Mouse (Mus musculus): ENCODE results near the gene Exoc1.

Gene Exoc1

DNA sequence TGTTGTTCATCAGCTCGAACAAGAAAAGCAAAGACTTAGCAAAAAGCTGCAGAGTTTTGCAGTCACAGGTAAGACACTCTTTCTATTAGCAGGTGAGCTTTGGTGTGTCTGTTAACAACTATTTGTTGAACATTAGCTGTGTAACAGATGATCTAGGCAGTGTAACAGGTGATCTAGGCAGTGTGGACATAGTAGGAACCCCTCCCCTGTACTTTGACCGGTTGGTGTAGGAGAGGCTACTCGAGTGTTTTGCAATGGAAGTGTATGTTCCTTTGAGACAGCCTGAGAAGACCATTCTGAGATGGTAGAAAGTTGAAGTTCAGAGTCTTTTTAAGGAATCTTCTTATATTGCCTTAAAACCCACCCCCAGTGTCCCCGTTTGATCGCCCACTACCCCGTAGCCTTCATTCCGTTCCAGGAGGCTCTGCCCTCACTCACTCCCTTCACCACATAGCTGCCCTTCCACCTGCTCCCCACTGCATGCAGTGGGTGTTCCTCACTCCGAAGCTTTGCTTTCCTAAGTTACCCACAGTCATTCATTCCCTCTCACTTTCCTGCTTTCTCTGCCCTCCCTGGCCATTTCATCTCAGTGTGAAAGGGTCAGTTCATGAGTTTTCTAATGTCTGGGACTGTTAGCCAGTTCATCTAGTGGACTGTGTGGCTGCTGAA lies 80.7 kb downstream of the Exoc1 start:
- no peak for DNase-seq (ENCODE audit: low spot score)

DNA sequence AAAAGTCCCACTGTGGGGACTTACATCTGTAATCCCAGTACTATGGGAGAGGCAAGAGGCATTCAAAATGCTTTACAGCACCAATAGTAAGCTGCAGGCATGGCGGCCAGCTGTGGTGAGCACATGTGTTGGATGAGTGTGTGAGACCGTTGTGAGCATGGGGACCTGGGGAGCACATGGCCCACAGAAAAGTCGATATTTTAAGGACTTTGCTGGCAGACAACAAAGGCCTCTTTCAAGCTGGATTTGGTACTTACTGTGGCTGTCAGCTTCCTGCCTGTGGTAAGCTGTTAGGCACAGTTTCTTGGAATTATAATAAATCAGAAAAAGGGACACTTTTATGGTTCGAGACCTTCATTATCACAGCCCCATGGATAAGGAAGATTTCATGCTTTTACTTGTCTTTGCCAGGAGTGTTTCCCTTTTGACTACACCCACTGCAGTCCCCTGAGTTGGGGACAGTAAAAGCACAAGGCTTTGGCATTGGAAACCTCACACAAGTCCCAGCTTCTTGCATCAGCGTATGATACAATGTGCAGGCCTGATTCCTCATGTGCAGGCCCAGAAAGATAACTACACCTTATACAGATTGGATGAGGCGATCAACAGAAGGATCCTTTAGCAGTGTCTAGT lies 83.9 kb downstream of the Exoc1 start:
- no peak for DNase-seq (ENCODE audit: low spot score)

DNA sequence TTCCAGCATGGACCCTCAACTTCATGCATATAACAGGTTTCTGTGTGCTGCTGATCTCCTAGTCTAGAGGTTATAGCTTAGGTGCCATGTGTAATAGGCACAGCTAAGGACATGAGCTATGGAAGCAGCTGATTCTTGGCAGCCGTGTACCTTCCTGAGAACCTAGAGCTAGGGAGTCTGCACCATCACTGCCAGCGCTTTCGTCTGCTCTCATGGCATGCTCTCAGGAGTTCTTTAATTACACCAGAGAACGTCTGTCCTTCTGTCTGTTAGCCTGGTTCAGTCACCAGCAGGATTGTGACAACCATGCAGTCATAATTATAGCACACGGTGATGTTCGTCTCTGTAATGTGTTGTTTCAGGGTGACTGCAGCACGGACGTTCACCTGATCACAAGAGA lies 86.2 kb downstream of the Exoc1 start:
- DNase-seq (ENCODE audit: low spot score): no peak

DNA sequence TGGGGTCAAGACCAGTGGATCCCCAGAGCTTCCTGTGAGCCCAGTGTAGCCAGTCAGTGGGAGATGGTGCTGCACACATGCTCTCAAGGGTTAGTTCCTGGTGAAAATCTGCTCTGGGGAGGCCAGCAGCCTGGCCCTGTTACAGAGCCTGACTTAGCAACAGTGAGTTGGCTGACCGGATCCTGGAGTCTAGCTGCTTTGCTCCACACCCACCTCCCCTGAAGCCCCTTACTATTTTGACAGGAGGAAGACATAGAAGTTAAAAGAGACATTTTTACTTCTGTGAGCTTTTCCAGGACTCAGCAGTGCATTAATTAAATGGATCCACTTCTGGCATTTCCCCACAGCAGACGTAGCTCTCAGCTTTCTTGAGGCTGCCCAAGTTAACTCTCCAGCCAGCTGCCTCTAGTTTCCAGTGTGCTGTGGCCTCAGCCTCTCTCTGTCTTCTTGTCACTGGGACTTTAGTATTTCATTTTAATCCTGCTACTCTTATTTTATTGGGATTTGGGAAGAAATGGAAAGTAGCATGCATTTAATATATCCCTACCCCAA lies 87.2 kb downstream of the Exoc1 start:
- DNase-seq (ENCODE audit: low spot score): no peak

DNA sequence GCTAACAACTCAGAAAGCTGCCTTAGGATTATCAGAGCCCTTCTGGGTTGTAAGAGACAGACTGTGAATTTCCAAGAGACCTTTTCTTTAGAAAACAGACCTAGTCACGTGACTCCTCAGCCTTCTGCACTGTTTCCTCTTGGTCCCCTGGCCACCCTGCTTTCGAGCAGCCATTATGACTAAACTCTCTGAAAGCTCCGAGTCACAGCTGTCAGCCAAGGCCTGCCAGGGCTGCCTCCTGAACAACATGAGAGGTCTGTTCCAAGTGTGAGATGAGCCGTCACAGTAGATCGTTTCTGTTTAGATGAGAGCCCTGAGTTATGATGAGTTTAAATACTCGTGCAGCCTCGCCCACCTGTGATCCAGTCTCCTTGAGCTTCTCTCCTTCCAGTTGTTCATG lies 89.6 kb downstream of the Exoc1 start:
- DNase-seq (ENCODE audit: low spot score): no peak

Measured in ovary, postnatal 36 days (tissue).